Mouse (Mus musculus) liver, embryonic 11.5 days (tissue): ENCODE results near the gene Vash2. TPM values are rescaled to one million over a fixed set of nuclear protein-coding genes. Genes with fewer than 3 reads are reported as not detected.
A peak's percentile ranks its signal among the peaks of the same experiment; 100 is the strongest.
"Not testable (repeated sequence)": the region's sequence is repeated elsewhere in the genome, so short reads cannot be mapped to it uniquely, and the experiment has no call there.

ENCODE experiments used
- ATAC-seq: fragments of 200-750 bp; cut with Nextera tagmentation; replicated peaks from 2 replicates; pipeline ENCODE4 v1.8.0; 2017; ENCODE audit warnings: moderate number of reproducible peaks, mild to moderate bottlenecking, moderate TSS enrichment, moderate library complexity; ENCODE audit not compliant: low FRiP score
- DNase-seq: peaks from one replicate; pipeline ENCODE4 v3.0.0-alpha.2; 2017; ENCODE audit warnings: low spot score
- H3K27ac ChIP-seq: fragments of 300-500 bp; sonication (generic); 2 replicates; pipeline ENCODE4 v1.5.1; 2014; ENCODE audit warnings: mild to moderate bottlenecking, low read depth, low read length, control low read depth
- H3K27me3 ChIP-seq: fragments of 300-500 bp; sonication (generic); replicated peaks from 2 replicates; pipeline ENCODE4 v1.6.1; 2014; ENCODE audit warnings: low read length, mixed read lengths; ENCODE audit not compliant: control insufficient read depth, insufficient read depth
- H3K36me3 ChIP-seq: fragments of 300-500 bp; sonication (generic); 2 replicates; pipeline ENCODE4 v1.6.1; 2014; ENCODE audit warnings: mild to moderate bottlenecking, low read length, moderate library complexity, mixed read lengths; ENCODE audit not compliant: control insufficient read depth, insufficient read depth
- H3K4me1 ChIP-seq: fragments of 300-500 bp; sonication (generic); replicated peaks from 2 replicates; pipeline ENCODE4 v1.6.1; 2014; ENCODE audit warnings: low read length, mixed read lengths; ENCODE audit not compliant: control insufficient read depth, insufficient read depth
- H3K4me2 ChIP-seq: fragments of 300-500 bp; sonication (generic); 2 replicates; pipeline ENCODE4 v1.6.1; 2014; ENCODE audit warnings: mild to moderate bottlenecking, control low read depth, moderate library complexity
- H3K4me3 ChIP-seq: fragments of 300-500 bp; sonication (generic); 2 replicates; pipeline ENCODE4 v1.5.1; 2014; ENCODE audit warnings: low read depth, low read length, control low read depth
- H3K9ac ChIP-seq: fragments of 300-500 bp; sonication (generic); 2 replicates; pipeline ENCODE4 v1.6.1; 2014; ENCODE audit warnings: low read depth, low read length, control low read depth
- H3K9me3 ChIP-seq: fragments of 300-500 bp; sonication (generic); 2 replicates; pipeline ENCODE4 v1.6.1; 2016; ENCODE audit warnings: low read length, inconsistent platforms, mixed read lengths; ENCODE audit not compliant: control insufficient read depth
- WGBS: fragments of 180-500 bp; shearing (Covaris S2); extraction: QIAGEN DNeasy Blood & Tissue Kit; methylation state at CpG from one replicate; pipeline ENCODE4 v1.1.7; 2014; 5-methylcytosine and 5-hydroxymethylcytosine counted together
- polyA plus RNA-seq: library from polyadenylated mRNA; unstranded; fragments of >200 nt; fragmentation: Nextera tagmentation; extraction: Ambion mirVana; gene quantifications from 2 replicates; pipeline ENCODE4 v1.2.1, GENCODE M21; 2014

Gene Vash2
- polyA plus RNA-seq, 1 experiment from 2014 or later, result 12.8 TPM

GRCm38 (mm10) chr1:190944109-190944760, 34.9 kb downstream of the Vash2 start:
- no peak overlapping the region for H3K27ac ChIP-seq
- no peaks in the 10 kb centered on the region for H3K4me1 ChIP-seq
- no peaks in the 10 kb centered on the region for H3K27me3 ChIP-seq
- no peaks in the 10 kb centered on the region for H3K9me3 ChIP-seq
- no peak overlapping the region for H3K9ac ChIP-seq
- peak; percentile 46 for DNase-seq
- ATAC-seq, result peak; percentile 72; the same call in 1 of the 2 replicates
- 58% methylated on average over 6 of the region's 6 CpGs for WGBS
- peaks cover 14% of the 10 kb centered on the region; the same call in 1 of the 2 replicates for H3K36me3 ChIP-seq
- H3K4me2 ChIP-seq, result no peak overlapping the region
- no peak overlapping the region for H3K4me3 ChIP-seq

- no peaks in the 10 kb centered on the region for H3K27me3 ChIP-seq
- no peaks in the 10 kb centered on the region for H3K4me1 ChIP-seq
- no peak for ATAC-seq
- H3K27ac ChIP-seq, result no peak overlapping the region
- WGBS, result 88% methylated on average over 7 of the region's 7 CpGs
- peaks cover 12% of the 10 kb centered on the region; the same call in 1 of the 2 replicates for H3K36me3 ChIP-seq
- no peaks in the 10 kb centered on the region for H3K9me3 ChIP-seq
- no peak overlapping the region for H3K4me2 ChIP-seq
- no peak overlapping the region for H3K9ac ChIP-seq
- no peak overlapping the region for H3K4me3 ChIP-seq
- DNase-seq, result no peak
Observed at GRCm38 (mm10) chr1:190939803-190940202, 39.3 kb downstream of the Vash2 start.

GRCm38 (mm10) chr1:190930181-190930580, 48.9 kb downstream of the Vash2 start:
- DNase-seq, result no peak
- H3K27me3 ChIP-seq, result no peaks in the 10 kb centered on the region
- no peak overlapping the region for H3K4me3 ChIP-seq
- 78% methylated on average over 6 of the region's 6 CpGs for WGBS
- H3K4me1 ChIP-seq, result peaks cover 12% of the 10 kb centered on the region
- H3K9ac ChIP-seq, result peak overlapping the region; percentile 7; the same call in 1 of the 2 replicates
- ATAC-seq, result no peak
- no peak overlapping the region for H3K4me2 ChIP-seq
- H3K9me3 ChIP-seq, result no peaks in the 10 kb centered on the region
- H3K27ac ChIP-seq, result no peak overlapping the region
- no peaks in the 10 kb centered on the region for H3K36me3 ChIP-seq

DNA sequence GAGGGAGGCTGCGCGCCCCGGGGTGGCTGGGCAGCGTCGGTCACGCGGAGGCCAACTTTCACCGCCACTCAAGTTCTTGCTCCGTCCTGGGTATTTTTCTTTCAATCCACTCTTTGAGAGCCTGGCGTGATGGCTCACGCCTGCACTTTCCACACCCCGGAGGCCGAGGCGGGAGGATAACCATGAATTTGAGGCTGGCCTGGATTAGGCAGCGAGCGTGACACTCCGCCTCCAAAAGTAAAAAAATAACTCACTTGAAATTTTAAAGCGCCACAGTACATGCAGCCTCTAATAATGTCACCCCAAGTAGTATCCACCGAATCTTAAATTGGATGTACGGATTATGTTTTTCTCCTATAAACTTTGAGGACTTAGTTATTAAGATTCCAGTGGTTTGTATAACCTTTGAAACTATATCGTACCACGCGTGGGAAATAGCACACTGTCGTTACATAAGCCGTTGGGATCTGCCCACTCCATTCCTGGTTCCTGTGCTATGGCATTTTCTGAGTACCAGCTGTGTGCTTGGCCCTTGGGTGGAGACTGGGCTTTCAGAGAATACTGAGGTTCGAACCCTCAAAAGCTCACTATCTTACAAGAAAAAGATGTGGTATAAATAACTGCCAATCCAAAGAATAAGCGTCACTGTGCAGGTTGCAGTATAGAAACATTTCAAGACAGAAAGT, 49.9 kb downstream of the Vash2 start:
- Histone ChIP-seq H3K4me2 (peak overlapping the region; percentile 96), H3K4me3 (peak overlapping the region; percentile 82), H3K4me1 (peaks cover 12% of the 10 kb centered on the region), H3K9ac (peak overlapping the region; percentile 92), H3K27ac (peak overlapping the region; percentile 87), H3K27me3 (no peaks in the 10 kb centered on the region), H3K9me3 (no peaks in the 10 kb centered on the region), H3K36me3 (no peaks in the 10 kb centered on the region)
- no peak for DNase-seq
- WGBS, result 5% methylated on average over 27 of the region's 27 CpGs
- ATAC-seq, result peak; percentile 6; the same call in 1 of the 2 replicates

- under 1% methylated on average over 60 of the region's 79 CpGs for WGBS
Observed at GRCm38 (mm10) chr1:190928370-190929009, 50.6 kb downstream of the Vash2 start.

DNA sequence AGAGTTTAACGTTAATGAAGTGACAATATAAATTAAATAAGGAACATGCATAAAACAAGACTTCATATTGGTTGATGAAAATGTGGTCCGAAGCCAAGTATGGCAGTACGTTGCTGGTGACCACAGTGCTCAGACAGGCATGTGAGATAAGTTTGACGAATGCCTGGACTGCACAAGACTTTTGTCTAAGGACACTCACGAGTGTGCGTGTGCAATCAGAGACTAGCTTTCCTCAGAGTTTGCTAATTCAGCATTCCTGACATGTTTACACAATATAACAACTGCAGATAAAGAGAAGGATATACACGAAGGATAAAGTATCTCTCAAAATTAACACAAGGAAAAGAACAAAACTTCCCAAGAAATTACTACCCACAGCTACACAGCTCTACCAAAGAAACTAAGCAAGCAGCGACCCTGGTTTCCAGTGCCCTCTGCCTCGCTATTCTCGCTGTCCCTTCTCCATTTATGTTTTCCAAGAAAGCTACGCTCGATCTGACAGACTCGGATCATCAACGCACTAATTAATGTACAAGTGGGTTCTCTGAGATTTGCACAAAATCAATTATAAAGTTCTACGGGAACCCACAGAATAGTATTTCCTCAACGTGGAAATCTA, 51.2 kb downstream of the Vash2 start:
- peaks cover 12% of the 10 kb centered on the region for H3K4me1 ChIP-seq
- peak overlapping the region; percentile 82 for H3K4me3 ChIP-seq
- H3K9ac ChIP-seq, result peak overlapping the region; percentile 92
- H3K4me2 ChIP-seq, result peak overlapping the region; percentile 96
- ATAC-seq (peak; percentile 24), DNase-seq (no peak)
- WGBS, result 10% methylated on average over 16 of the region's 16 CpGs
- H3K27ac ChIP-seq, result peak overlapping the region; percentile 87
- no peaks in the 10 kb centered on the region for H3K9me3 ChIP-seq
- H3K27me3 ChIP-seq, result no peaks in the 10 kb centered on the region
- H3K36me3 ChIP-seq, result no peaks in the 10 kb centered on the region

More at GRCm38 (mm10) chr1:190928370-190929009, 50.6 kb downstream of the Vash2 start:
- Histone ChIP-seq H3K4me2 (peak overlapping the region; percentile 96), H3K36me3 (no peaks in the 10 kb centered on the region), H3K27ac (peak overlapping the region; percentile 87), H3K27me3 (no peaks in the 10 kb centered on the region), H3K4me3 (peak overlapping the region; percentile 82), H3K9me3 (no peaks in the 10 kb centered on the region), H3K9ac (peak overlapping the region; percentile 92), H3K4me1 (peaks cover 12% of the 10 kb centered on the region)
- ATAC-seq (peak; percentile 97), DNase-seq (peak; percentile 97)

- WGBS, result 80% methylated on average over 3 of the region's 3 CpGs
- Histone ChIP-seq H3K27ac (no peak overlapping the region), H3K9ac (no peak overlapping the region), H3K4me3 (peak overlapping the region; percentile 82; the same call in 1 of the 2 replicates), H3K27me3 (no peaks in the 10 kb centered on the region), H3K36me3 (no peaks in the 10 kb centered on the region), H3K9me3 (no peaks in the 10 kb centered on the region), H3K4me2 (peak overlapping the region; percentile 96), H3K4me1 (peaks cover 12% of the 10 kb centered on the region)
- no peak for DNase-seq
- ATAC-seq, result no peak
Observed at GRCm38 (mm10) chr1:190927311-190927710, 51.8 kb downstream of the Vash2 start.

DNA sequence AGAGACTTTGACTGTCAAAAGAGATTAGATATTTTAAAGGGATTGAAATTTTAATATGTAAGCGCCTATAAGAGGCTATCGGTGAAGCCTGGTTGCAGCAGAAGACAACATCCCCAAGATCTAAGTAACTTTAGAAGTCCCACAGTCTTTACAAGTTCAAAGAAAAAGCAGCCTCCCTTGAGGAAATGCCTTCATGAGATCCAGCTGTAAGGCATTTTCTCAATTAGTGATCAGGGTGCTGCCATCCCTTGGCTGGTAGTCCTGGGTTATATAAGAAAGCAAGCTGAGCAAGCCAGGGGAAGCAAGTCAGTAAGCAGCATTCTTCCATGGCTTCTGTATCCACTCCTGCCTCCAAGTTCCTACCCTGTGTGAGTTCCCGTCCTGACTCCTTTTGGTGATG, 54.3 kb downstream of the Vash2 start, which contains the start of gene Angel2:
Angel2 (plus strand) TSS at position 301 of the 400 bp plus-strand sequence.
- not testable (repeated sequence) for H3K9me3 ChIP-seq, H3K4me1 ChIP-seq, H3K27ac ChIP-seq, H3K36me3 ChIP-seq, H3K9ac ChIP-seq, H3K4me3 ChIP-seq, DNase-seq, H3K4me2 ChIP-seq, H3K27me3 ChIP-seq, ATAC-seq
- 74% methylated on average over 3 of the region's 3 CpGs for WGBS
